Mouse (Mus musculus): ENCODE data around the gene Olfml3. TPM values are rescaled to one million over a fixed set of nuclear protein-coding genes. Genes with fewer than 3 reads are reported as not detected.

The Olfml3 gene
- total RNA-seq (2014; rRNA removed): 1.3 and 1.7 TPM in 2 replicates
- polyA plus RNA-seq (2012; rRNA removed): 1.5 and 2.0 TPM in 2 replicates

DNA sequence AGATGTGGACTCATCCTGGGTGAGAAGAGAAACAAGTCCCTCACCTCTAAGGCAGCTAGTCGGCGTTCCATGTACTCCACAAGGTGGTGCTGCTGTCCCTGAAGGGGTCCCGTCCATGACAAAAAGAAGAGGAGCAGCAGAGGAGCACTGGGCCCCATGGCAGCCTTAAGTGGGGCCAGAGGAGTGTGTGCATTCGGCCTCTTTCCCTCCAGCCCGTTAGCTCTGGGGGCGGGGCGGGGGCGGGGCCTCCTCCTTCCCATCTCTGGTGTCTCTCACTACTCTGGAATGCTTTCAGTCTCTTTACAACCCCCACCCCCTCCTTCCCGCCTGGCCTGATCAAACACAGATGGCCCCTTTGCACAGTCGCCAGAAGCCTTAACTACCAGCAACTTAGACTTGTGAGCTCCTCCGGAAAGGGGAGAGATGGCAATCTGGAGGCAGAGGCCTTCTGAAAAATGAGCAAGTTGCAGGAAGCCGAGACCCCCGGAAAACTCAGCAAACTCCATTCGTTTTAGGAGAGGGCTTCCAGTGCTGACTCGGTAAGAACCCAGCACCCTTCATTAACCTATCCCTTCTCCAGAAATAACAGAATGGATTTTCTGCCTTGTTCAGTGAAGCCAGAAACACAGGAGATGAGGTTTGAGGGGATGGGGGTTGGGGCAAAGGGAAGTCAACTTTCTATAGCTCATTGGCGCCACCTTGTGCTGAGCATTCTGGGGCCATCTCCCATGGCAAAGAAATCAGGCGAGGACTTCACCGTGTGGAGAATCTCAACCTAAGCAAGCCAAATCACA is at the start of gene Olfml3:
Olfml3 (minus strand) TSS at position 224 of the 794 bp plus-strand sequence.
- 7% methylated on average over 18 of the region's 18 CpGs for WGBS
- H3K9ac ChIP-seq (ENCODE audit: low read depth, low read length): peak within 1 kb of the TSS; percentile 15; the same call in 1 of the 2 replicates
- H3K27me3 ChIP-seq (ENCODE audit: control insufficient read depth, insufficient read depth, low read length): no peaks in the 10 kb centered on the region
- DNase-seq (ENCODE audit: extremely low read depth, low read depth, low spot score): peak; percentile 41
- H3K79me2 ChIP-seq (ENCODE audit: control insufficient read depth, insufficient read depth, low read length): no peaks in the 10 kb centered on the region
- H3K27ac ChIP-seq (replicated peaks; ENCODE audit: insufficient read depth, low read depth, low read length): peak within 1 kb of the TSS; percentile 28; the same call in 1 of the 2 replicates
- TF ChIP-seq POLR2A (IDR thresholded peaks at IDR 0.05; ENCODE audit: extremely low read depth, insufficient read depth, low read length): no peak
- TF ChIP-seq CTCF (IDR thresholded peaks at IDR 0.05; ENCODE audit: low read depth, low read length): peak; percentile 82
- H3K36me3 ChIP-seq (ENCODE audit: control insufficient read depth, insufficient read depth, low read length): peaks cover 6% of the 10 kb centered on the region; the same call in 1 of the 2 replicates
- H3K4me1 ChIP-seq (ENCODE audit: control insufficient read depth, insufficient read depth, low read length): no peaks in the 10 kb centered on the region
- peak within 1 kb of the TSS; percentile 36 for H3K4me3 ChIP-seq (ENCODE audit: insufficient read depth, low read depth, low read length)

DNA sequence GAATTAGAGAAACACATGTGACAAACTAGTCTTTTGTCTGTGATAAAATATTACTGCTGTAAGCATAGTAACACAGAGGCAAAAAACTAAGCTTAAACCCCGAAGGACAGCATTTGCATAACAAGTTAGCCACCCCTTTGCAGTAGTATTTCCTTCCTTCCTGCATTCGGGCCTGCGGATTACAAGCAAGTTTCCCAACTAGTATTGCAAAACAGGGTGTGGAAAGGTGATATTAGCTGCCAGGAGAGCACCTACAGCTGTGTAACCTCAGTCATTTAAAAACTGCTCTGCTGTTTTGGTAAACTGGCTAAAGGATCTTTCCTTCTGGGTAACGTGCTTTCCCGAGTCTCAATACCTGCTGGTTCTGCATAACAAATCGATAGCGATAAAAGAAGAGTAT is 49.4 kb upstream of the Olfml3 start:
- H3K4me1 ChIP-seq (ENCODE audit: control insufficient read depth, insufficient read depth, low read length): peaks cover 33% of the 10 kb centered on the region
- H3K27ac ChIP-seq (replicated peaks; ENCODE audit: insufficient read depth, low read depth, low read length): peak overlapping the region; percentile 43; the same call in 1 of the 2 replicates
- H3K79me2 ChIP-seq (ENCODE audit: control insufficient read depth, insufficient read depth, low read length): peaks cover 24% of the 10 kb centered on the region; the same call in 1 of the 2 replicates
- WGBS: 17% methylated on average over 7 of the region's 7 CpGs
- peak; percentile 94 for DNase-seq (ENCODE audit: extremely low read depth, low read depth, low spot score)
- no peak overlapping the region for H3K9ac ChIP-seq (ENCODE audit: low read depth, low read length)
- H3K4me3 ChIP-seq (ENCODE audit: insufficient read depth, low read depth, low read length): no peak overlapping the region
- no peaks in the 10 kb centered on the region for H3K36me3 ChIP-seq (ENCODE audit: control insufficient read depth, insufficient read depth, low read length)
- no peaks in the 10 kb centered on the region for H3K27me3 ChIP-seq (ENCODE audit: control insufficient read depth, insufficient read depth, low read length)
- TF ChIP-seq CTCF (IDR thresholded peaks at IDR 0.05; ENCODE audit: low read depth, low read length) (no peak), POLR2A (IDR thresholded peaks at IDR 0.05; ENCODE audit: extremely low read depth, insufficient read depth, low read length) (no peak)

DNA sequence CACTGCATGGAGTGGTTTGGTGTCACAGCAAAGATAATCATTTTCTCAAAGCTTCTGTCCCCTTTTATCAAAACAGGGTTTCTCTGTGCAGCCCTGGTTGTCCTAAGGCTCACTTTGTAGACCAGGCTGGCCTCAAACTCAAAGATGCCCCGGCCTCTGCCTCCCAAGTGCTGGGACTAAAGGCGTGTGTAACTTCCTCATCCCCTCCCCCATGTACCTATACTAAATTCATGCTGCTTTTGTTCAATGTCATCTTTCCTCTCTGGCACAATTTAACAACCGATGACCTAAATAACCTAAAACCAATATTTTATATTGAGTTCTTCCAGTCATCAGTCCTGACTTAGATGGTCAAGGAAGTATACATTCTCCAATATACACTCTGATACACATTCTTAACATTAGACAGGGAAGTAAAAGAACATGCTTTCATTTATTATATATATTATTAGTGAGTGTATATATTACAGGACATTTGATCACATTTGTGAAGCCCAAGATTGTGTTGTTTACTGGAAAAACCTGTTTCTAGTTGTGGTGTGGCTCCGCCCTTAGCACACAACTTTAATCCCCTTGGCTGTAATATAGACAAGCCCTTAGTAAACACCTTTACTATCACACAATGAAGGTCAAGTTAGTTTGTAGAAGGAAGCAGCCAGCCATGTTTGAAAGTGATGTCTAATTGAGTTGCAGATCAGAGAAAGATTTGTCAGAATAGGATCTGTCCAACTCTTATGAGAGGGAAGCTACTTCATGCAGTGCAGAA is 45.2 kb upstream of the Olfml3 start:
- Histone ChIP-seq H3K4me3 (ENCODE audit: insufficient read depth, low read depth, low read length) (no peak overlapping the region), H3K79me2 (ENCODE audit: control insufficient read depth, insufficient read depth, low read length) (peaks cover 37% of the 10 kb centered on the region), H3K27ac (replicated peaks; ENCODE audit: insufficient read depth, low read depth, low read length) (no peak overlapping the region), H3K4me1 (ENCODE audit: control insufficient read depth, insufficient read depth, low read length) (peaks cover 27% of the 10 kb centered on the region), H3K9ac (ENCODE audit: low read depth, low read length) (no peak overlapping the region), H3K36me3 (ENCODE audit: control insufficient read depth, insufficient read depth, low read length) (no peaks in the 10 kb centered on the region), H3K27me3 (ENCODE audit: control insufficient read depth, insufficient read depth, low read length) (no peaks in the 10 kb centered on the region)
- WGBS: 82% methylated on average over 4 of the region's 4 CpGs
- DNase-seq (ENCODE audit: extremely low read depth, low read depth, low spot score): no peak
- TF ChIP-seq POLR2A (IDR thresholded peaks at IDR 0.05; ENCODE audit: extremely low read depth, insufficient read depth, low read length) (no peak), CTCF (IDR thresholded peaks at IDR 0.05; ENCODE audit: low read depth, low read length) (no peak)

DNA sequence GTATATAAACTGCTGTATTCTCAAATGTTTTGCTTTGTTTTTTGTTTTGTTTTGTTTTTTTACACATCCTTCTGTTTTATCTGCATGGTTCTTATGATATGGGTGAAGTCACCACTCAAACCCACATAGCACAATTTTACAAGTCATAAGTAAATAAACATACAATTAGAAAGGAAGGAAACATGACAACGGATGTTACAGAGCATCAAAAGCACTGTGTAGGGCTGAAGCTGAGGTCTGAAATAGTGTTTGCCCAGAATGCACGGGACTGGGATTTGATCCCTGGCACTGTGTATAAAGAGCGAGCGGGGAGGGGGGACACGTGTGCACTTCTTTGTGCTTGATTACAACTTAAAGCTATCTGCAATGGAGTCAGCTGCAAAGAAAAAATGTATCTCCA is 43.0 kb upstream of the Olfml3 start:
- H3K79me2 ChIP-seq (ENCODE audit: control insufficient read depth, insufficient read depth, low read length): peaks cover 38% of the 10 kb centered on the region
- no peak for TF ChIP-seq POLR2A (IDR thresholded peaks at IDR 0.05; ENCODE audit: extremely low read depth, insufficient read depth, low read length)
- no peak for TF ChIP-seq CTCF (IDR thresholded peaks at IDR 0.05; ENCODE audit: low read depth, low read length)
- no peak overlapping the region for H3K9ac ChIP-seq (ENCODE audit: low read depth, low read length)
- WGBS: 66% methylated on average over 5 of the region's 5 CpGs
- H3K4me3 ChIP-seq (ENCODE audit: insufficient read depth, low read depth, low read length): no peak overlapping the region
- peaks cover 15% of the 10 kb centered on the region for H3K4me1 ChIP-seq (ENCODE audit: control insufficient read depth, insufficient read depth, low read length)
- peaks cover 7% of the 10 kb centered on the region for H3K36me3 ChIP-seq (ENCODE audit: control insufficient read depth, insufficient read depth, low read length)
- no peak for DNase-seq (ENCODE audit: extremely low read depth, low read depth, low spot score)
- H3K27ac ChIP-seq (replicated peaks; ENCODE audit: insufficient read depth, low read depth, low read length): no peak overlapping the region
- H3K27me3 ChIP-seq (ENCODE audit: control insufficient read depth, insufficient read depth, low read length): no peaks in the 10 kb centered on the region

DNA sequence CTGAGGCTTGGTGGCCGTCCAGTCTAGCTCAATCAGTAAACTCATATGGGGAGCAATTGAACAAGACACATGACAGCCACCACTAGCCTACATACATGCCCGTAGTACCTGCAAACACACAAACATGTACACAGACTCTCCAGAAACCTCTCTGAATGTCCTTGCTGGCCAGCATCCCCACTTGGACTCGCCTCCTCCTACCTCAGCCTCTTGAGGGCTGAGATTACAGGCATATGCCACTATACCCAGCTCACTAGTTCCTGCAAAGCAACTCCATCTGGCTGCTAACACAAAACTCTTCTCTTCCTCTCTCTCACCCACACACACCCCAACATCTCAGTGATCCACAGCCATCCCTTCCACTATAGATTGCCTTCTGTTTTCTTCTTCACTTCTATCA is 42.5 kb upstream of the Olfml3 start:
- peaks cover 14% of the 10 kb centered on the region for H3K4me1 ChIP-seq (ENCODE audit: control insufficient read depth, insufficient read depth, low read length)
- H3K27ac ChIP-seq (replicated peaks; ENCODE audit: insufficient read depth, low read depth, low read length): no peak overlapping the region
- H3K36me3 ChIP-seq (ENCODE audit: control insufficient read depth, insufficient read depth, low read length): peaks cover 9% of the 10 kb centered on the region
- no peaks in the 10 kb centered on the region for H3K27me3 ChIP-seq (ENCODE audit: control insufficient read depth, insufficient read depth, low read length)
- DNase-seq (ENCODE audit: extremely low read depth, low read depth, low spot score): no peak
- H3K4me3 ChIP-seq (ENCODE audit: insufficient read depth, low read depth, low read length): no peak overlapping the region
- peaks cover 41% of the 10 kb centered on the region for H3K79me2 ChIP-seq (ENCODE audit: control insufficient read depth, insufficient read depth, low read length)
- H3K9ac ChIP-seq (ENCODE audit: low read depth, low read length): no peak overlapping the region
- TF ChIP-seq CTCF (IDR thresholded peaks at IDR 0.05; ENCODE audit: low read depth, low read length) (no peak), POLR2A (IDR thresholded peaks at IDR 0.05; ENCODE audit: extremely low read depth, insufficient read depth, low read length) (no peak)
- 92% methylated on average over 3 of the region's 3 CpGs for WGBS

All from liver, adult 2 months (tissue).